Mouse (Mus musculus) yolk sac, embryonic 10.5 days (tissue): ENCODE measurements around the gene Apobec1.
"Not testable (repeated sequence)": the region's sequence is repeated elsewhere in the genome, so short reads cannot be mapped to it uniquely, and the experiment has no call there.

Experiments used
- DNase-seq: peaks from one replicate; pipeline ENCODE4 v3.0.0-alpha.2; 2017; ENCODE audit warnings: low spot score

Gene Apobec1

DNA sequence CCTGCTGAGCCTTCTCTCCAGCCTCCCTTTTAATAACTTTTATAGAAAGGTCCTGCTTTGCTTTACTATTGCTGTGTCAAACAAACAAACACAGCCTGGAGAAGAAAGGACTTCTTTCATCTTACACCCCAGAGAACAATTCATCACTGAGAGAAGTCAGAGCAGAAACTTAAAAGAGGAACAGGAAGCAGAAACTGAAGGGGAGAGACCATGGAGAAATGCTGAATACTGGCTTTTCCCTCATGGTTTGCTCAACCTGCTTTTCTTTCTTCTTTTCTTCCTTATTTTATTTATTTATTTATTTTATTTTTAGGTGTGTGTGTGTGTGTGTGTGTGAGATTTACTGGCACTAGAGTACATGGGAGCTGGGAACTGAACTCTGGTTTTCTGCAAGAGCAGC, 2.0 kb upstream of the Apobec1 start:
- no peak for DNase-seq

DNA sequence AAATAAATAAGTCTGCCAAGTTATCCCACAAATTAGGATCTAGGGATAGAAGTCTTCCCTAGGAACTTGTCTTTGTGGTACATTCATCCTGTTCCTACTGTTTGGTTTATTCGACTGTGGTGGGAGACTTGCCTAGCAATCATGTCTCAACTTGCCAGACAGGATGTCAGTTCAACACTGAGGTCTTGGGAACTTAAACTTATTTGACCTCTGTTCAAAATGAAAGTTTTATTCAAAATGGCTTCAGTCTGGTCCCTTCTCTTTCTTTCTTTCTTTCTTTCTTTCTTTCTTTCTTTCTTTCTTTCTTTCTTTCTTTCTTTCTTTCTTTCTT, 713 bp upstream of the Apobec1 start:
- no peak for DNase-seq

DNA sequence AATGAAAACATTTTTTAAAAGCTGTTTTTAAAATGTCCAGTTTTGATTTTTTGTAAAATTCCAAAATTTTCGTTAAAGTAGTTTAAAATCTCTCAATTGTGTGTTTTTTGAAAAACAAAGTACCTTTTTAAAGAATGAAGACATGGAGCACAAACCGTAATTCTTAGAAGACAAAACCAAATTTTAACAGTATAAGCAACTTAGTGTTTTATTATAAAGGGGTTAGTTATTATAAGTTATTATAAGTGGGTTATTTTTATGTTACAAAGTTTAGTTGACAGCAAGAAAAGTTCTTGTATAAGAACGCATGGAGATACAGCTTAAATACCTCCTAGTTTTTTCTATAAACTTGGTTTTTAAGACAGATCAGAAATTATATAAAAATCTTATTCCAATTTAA, 629 bp downstream of the Apobec1 start:
- no peak for DNase-seq

DNA sequence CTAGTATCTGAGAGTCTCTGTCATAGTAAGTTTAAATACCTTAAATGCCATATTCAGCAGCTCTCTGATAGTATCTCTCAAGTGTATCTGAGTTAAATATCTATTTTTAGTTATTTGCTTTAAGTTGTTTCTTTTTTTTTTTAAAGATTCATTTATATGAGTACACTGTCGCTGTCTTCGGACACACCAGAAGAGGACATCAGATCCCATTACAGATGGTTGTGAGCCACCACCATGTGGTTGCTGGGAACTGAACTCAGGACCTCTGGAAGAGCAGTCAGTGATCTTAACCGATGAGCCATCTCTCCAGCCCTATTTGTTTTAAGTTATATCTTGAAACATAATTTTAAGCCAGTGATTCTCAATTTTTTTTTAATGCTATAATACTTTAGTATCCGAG, 1.2 kb downstream of the Apobec1 start:
- DNase-seq = no peak

DNA sequence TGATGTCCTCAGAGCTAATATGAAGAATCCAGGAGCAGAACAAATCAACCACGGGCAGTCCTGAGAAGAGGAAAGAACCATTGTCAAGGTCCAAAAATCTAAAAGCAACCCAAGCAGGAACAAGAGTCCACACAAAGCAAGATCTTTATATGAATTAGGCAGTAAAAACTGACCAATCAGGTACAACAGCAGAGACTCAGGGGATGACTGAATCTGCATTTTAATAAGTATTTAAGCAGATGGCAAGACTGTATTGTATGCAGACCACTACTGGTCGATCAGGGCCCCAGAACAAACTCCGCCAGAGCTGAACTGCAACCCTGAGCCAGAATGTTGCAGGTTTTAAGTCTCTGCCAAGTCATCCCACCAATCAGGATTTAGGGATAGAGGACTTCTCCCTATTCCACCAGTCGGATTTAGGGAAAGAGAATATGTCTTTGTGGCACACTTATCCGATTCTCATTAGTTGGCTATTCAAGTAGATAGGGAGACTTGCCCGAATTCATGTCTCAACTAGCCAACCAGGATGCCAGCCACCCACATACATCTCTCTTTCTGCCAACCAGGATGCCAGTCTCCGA, 2.1 kb downstream of the Apobec1 start:
- DNase-seq = no peak

DNA sequence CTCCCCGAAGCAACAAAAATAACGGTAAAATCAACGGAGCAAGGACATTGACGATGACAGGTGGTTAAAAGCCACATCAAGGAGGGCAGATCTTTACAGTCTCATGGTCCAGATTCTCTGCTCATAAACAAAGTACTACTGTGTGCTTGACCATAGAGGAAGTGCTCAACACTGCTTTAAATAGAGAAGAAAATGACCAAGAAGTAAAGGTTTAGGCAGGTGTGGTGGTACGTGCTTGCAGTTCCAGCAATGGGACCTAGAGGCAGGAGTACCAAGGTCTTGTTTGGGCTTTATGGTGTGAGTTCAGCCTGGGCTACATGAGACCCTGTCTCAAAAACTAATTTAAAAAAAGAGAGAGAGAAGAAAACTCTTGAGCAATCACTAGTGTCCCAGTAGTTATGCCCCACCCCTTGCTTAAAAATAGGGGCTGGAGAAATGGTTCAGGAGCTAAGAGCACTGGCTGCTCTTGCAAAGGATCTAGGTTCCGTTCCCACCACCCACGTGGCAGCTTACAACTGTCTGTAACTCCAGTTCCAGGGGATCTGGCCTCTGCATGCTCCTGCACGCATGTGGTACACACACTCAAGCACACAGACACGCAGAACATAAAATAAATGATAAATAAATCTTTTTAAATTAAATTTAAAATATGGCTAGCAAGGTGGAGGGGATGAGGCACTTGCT, 3.0 kb downstream of the Apobec1 start:
- DNase-seq = no peak

DNA sequence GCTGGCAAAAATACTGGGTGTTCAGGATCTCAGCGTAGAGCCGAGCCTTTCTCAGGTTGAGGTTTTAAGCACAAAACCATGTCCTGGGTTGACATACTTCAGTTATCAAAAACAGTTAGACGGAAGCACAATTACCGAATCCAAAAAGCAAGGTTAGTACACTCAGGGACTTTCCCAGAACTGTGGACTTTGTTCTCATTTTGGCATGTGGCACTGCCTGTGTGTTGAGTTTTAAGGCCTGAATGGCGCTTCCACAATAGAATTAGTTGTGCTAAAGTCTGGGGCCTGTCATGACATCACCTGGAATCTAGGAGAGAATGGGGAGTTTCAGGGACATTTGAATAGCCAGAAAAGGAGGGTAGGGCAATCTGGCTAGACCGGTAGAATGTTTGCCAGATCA, 3.8 kb downstream of the Apobec1 start:
- DNase-seq = no peak

DNA sequence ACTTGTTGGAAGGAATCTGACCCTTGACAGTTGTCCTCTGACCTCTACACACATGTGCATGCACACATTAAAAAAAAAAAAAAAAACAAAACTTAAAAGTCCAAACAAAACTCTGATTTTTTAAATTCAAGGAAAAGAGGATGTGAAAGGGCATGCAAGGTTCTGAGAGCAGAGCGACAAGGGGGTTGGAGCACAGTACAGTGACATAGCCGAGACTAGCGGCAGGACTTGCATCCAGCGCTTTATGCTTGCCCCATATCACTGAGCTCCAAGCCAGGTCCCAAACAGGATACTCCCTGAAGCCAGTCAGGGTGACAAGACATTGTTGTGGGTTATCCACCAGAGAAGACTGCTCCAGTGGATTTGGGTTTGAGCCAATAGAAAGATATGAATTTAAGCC, 4.2 kb downstream of the Apobec1 start:
- DNase-seq = no peak

DNA sequence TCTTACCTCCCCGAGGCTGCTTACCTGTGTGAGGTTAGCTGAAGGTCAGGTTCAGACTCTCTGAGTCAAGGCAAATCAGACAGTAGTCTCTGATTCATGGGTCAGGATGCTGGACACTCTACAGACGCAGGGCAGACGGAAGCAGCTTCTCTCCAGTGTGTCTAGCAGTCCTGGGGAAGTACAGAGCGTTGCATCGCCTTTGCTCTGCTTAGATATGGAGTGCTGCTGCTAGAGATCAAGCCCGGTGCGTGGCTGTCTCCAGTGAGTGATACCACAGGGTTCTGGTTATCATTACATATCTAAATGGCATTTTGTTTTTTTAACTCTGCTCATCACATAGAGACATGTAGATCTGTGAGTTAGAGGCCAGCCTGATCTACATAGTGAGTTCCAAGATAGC, 5.6 kb downstream of the Apobec1 start:
- no peak for DNase-seq

DNA sequence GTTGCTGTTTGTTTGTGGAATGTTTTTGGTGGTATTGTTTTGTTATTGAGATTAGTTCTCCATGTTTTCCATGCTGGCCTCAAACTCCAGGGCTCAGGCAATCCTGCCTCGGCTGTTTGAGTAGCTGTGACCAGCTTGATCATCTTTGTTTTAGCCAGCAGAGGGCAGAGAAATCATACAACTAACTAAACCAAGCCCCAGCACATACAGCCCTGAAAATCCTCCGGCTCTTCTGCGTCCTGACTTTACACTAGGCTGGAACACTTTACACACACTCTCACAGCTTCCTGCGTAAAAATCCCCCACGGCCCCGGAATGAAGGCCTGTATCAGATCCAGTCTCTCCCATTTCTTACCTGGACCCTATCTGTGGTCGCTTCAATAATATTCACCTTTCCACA, 6.6 kb downstream of the Apobec1 start:
- peak; percentile 15 for DNase-seq

DNA sequence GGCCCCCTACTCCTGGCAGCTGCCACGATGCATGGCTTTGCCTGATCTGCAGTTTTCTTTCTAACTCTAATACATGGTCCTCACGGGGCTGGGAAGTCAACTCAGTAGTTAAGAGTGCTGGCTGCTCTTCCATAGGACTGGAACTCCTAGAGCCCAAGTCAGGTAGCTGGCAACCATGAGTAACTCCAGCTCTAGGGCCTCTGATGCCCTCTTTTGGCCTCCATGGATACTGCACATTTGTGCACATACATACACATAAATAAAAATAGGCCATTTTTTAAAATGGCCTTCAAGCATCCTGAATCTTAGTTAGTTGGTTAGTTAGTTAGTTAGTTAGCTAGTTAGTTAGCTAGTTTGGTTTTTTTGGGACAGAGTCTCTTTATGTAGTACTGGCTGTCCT, 9.3 kb downstream of the Apobec1 start:
- DNase-seq = no peak

DNA sequence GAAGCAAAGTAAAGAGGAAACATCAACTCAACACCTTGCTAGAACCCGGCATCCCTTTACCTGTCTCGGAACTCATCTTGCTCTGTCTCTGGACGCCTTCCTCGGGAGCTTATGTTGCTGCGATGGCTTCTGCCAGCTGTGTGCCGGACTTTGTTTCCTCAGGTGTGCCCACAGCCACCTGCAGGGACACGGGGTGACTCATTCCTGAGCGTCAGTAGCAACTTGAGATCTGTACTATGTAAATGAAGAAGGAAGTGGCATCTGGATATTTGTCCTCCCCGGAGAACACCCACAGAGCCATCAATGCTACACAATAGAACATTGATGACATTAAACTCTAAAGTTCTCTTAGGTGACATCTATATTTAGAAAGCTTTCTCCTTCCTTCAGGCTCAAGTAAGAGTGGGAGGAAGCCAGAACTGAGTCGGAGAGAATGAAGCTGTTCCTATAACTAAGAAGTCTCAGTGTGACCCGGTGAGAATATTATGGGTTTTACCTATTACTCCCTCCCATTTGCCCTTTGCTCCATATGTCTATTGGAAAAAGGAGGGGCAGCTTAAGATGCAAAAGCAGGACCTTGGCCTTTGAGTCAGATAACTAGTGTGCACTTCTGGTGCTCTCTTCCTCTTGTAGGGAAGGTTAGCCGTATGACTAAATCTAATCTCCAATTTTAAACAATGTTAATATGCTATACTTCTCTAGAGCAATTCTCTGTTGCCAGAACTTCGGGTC, 11.1 kb downstream of the Apobec1 start:
- DNase-seq = no peak

DNA sequence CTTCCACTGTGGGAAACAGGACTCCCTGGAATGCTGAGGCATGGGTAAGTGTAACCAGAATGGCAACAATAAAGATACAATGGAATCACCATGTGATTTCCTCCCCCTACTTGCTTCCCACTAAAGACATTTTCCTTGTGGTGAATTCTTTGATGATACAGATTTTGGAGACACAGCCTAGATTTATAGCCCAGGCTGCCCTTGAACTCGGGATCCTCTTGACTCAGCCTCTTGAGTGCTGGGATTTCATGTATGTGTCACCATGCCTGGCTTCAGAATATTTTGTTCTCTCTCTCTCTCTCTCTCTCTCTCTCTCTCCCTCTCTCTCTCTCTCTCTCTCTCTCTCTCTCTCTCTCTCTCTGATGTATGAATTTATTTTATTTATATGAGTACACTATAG, 23.2 kb downstream of the Apobec1 start:
- DNase-seq = no peak

DNA sequence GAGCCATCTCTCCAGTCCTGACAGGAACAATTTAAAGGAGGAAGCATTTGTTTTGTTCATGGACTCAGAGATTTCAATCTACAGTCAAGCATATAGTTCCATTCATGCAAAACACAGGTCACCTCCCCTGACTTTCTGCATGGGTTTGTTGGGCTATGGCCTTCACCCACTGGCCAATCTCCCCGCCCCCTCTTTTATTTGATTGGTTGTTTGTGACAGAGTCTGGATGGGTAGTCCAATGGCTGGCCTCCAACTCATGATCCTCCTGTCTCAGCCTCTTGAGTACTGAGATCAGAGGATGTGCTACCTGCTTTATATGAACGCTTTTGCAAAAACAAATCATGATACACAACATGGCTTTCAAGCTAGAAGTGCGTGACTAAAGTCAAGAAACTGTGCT, 25.2 kb downstream of the Apobec1 start:
- DNase-seq = no peak

DNA sequence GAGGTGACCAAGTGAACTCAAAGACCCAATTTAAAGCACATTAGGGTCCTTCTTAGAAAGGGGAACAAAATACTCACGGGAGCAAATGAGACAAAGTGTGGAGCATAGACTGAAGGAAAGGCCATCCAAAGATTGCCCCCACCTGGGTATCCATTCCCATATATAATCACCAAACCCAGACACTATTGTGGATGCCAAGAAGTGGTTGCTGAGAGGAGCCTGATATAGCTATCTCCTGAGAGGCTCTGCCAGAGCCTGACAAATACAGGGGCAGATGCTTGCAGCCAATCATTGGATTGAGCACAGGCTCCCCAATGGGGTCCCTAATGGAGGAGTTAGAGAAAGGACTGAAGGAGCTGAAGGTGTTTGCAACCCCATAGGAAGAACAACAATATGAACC, 27.2 kb downstream of the Apobec1 start:
- not testable (repeated sequence) for DNase-seq

DNA sequence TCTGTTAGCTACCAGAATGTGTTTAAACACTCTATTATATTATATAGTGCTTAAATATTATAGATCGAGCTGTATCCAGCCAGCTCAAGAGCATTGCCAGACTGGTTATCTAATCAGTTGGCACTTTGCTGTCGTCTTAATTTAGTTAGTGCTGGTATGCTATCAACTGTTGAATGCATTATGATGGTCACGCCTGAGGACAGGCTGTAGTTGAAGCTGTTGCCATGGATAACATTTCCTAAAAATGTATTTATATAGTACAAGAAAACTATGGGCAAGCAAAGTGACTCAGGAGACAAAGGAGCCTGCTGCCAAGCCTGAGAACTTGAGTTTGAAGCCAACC, 30.7 kb downstream of the Apobec1 start:
- no peak for DNase-seq

DNA sequence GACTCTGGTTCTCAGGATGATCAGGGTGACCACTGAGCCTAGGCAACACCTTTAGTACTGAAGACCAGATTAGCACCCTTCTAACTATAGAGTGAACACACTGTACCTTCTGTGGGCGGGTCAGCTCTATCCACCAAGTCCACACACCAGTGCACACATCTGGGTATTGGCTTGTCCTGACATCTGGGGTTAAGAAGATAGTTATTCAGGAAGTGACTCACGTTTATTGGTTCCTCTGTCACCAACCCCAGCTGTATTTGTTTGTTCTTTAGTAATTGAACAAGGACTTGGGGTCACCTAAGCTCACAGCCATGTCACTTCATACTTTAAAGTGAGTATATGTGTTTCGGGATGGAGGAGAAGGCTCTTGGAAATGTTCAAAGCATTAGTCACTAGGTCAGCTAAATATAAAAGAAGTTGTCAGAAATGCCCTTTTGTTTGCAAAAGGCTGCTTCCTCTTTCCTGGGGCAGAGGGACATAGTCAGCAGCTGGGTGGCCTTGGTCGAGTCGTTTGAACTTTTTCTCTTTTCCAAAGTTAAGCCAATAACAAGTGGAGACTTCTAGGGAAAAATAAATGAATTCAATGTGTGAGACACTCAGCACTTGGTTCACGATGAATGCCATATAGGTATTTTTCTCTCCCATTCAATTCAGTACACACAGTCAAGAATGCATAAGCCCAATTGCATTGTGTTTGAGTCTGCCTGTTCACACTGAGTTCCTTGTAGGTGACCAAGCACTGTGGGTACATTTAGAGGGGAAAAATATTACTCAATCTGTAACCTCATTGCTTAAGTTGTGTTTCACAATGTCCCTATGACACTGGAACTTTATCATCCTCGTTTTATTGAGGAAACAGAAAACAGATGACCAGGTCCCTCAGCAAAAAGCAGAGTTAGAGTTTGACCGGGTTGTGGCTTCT, 31.3 kb downstream of the Apobec1 start:
- no peak for DNase-seq

DNA sequence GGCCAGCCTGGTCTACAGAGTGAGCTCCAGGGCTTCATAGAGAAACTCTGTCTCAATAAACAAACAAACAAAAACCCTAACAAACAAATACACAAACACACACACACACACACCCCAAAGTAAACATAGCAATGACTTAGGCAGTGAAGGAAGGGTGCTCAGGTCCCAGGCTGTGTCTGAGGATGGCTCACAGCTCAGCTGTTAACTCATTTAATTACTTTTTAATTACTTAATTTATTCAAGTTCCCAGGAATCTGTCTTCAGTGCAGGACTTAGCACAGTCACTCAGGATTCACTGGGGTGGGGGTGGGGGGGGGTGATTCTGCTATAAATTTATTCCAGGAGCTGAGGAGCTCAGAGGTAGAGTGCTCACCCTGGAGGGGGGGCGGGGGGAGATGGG, 32.5 kb downstream of the Apobec1 start:
- no peak for DNase-seq

DNA sequence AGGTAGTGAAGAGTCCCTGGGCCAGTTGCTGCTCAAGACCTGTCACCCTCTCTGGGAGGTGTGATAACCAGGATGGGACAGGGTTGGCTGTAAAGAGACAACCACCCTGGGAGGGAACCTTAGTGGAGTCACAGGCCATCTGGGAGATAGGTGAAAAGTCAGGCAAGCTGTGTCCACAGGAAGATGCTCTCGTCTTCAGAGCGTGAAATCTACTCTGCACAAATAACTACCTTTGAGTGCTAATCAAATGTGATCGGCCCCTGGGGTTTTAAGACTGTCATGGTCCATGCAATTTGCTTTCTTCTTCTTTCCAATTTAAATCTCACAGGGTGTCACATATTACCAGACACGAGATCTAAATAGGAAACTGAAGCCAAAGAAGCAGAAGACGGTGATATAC, 33.1 kb downstream of the Apobec1 start:
- DNase-seq = no peak

DNA sequence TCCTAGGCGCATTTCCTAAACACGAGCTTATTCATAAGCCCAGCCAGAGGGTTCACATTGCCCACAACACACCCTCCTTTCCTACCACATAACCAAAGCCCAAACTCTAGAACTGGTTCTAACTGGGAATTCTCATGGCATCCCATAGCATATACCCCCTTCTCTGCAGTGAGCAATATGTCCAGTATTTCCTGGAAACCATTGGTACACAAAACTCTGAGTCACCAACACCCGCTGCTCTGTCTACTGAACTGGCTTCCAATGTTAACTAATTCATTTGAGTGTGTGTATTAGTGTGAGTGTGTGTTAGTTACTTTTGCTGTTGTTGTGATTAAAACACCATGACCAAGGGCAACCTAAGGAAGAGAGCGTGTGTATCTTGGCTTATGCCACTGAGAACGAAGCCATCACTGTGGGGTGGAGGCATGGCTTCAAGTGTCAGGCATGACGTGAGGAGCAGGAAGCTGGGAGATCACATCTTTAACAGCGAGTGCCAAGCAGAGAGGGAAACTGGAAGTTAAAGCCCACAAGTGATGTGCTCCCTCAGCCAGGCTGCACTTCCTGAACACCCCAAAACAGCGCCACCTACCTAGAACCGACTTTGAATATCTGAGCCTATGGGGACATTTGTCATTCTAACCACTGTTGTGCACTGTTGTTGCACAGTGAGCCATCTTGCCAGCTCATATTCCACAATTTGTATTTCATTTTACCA, 37.0 kb downstream of the Apobec1 start:
- no peak for DNase-seq

DNA sequence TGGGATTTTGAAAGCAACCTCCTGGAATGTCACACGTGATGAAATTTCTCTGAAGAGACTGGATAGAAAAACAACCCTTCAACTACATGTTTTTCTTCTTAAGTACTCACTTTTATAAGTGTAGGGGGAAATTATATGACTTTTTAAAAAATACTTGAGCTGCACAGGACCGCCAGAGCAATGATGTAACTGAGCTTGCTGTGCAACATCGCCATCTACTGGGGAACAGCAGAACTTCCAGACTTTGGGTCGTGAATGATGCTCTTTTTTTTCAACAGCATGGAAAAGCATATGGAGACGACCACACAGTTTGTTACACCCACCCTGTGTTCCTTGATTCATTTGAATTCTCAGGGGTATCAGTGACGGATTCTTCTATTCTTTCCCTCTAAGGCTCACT, 39.8 kb downstream of the Apobec1 start:
- peak; percentile 15 for DNase-seq

DNA sequence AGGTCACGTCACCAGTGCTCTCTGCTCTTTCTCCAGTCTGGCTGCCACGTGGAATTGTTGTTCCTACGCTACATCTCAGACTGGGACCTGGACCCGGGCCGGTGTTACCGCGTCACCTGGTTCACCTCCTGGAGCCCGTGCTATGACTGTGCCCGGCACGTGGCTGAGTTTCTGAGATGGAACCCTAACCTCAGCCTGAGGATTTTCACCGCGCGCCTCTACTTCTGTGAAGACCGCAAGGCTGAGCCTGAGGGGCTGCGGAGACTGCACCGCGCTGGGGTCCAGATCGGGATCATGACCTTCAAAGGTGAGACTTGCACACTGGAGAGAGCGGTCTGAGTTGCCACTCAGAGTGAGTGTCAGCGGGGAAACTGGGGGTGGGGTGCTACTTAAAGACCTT, 41.2 kb downstream of the Apobec1 start:
- DNase-seq = no peak
